Mouse (Mus musculus) gastrocnemius, postnatal 25 days (tissue): Measurements from ENCODE around the gene Serpinb6a. TPM values are rescaled to one million over a fixed set of nuclear protein-coding genes. Genes with fewer than 3 reads are reported as not detected.

Source experiments
- DNase-seq: peaks from one replicate; pipeline ENCODE4 v3.0.0; 2022
- long read RNA-seq, 2 experiments: library from polyadenylated mRNA; stranded (forward); transcript quantifications; one replicate each; pipeline ENCODE4 v2.0.0; 2021
- total RNA-seq, 2 experiments: library from RNA; stranded (reverse); gene quantifications; 1 replicate in 1 of 2; 2 replicates in 1 of 2; pipeline ENCODE4 v1.2.3; 2021

Serpinb6a gene
- total RNA-seq: 10 to 100 TPM; 90.9 to 96.4 TPM
- long read RNA-seq, experiment 1, transcript Serpinb6a-202 (7 exons, 1,547 nt): major isoform, 25 of 111 reads
- long read RNA-seq, experiment 1, partial matches to known transcripts: 45 of 111 reads
- long read RNA-seq, experiment 1, other reads (novel, unspliced or antisense): 39 of 111 reads
- long read RNA-seq, experiment 2, transcript Serpinb6a-202 (7 exons, 1,547 nt): major isoform, 20 of 109 reads
- long read RNA-seq, experiment 2, partial matches to known transcripts: 37 of 109 reads
- long read RNA-seq, experiment 2, other reads (novel, unspliced or antisense): 48 of 109 reads

GRCm38 (mm10) chr13:34002058-34003006, at the start of gene Serpinb6a, which contains the start of gene Ripk1:
TSS of gene Serpinb6a (minus strand) at chr13:34002794.
TSS of gene Ripk1 (plus strand) at chr13:34002363.
- peak; percentile 89 for DNase-seq

GRCm38 (mm10) chr13:34051692-34052091, 49.1 kb upstream of the Serpinb6a start:
- DNase-seq: no peak

GRCm38 (mm10) chr13:34050479-34050878, 47.9 kb upstream of the Serpinb6a start:
- no peak for DNase-seq

GRCm38 (mm10) chr13:34047526-34047925, 44.9 kb upstream of the Serpinb6a start:
- DNase-seq: no peak

- DNase-seq: peak; percentile 62
Measured at GRCm38 (mm10) chr13:34046421-34047012, 43.9 kb upstream of the Serpinb6a start.

- no peak for DNase-seq
Measured at GRCm38 (mm10) chr13:34045511-34046249, 43.1 kb upstream of the Serpinb6a start.

- DNase-seq: no peak
Measured at GRCm38 (mm10) chr13:34043716-34044393, 41.3 kb upstream of the Serpinb6a start.

- DNase-seq: no peak
Measured at GRCm38 (mm10) chr13:34040091-34040490, 37.5 kb upstream of the Serpinb6a start.

- DNase-seq: no peak
Measured at GRCm38 (mm10) chr13:34038901-34039341, 36.3 kb upstream of the Serpinb6a start.

- no peak for DNase-seq
Measured at GRCm38 (mm10) chr13:34038056-34038432, 35.5 kb upstream of the Serpinb6a start.

- peak; percentile 91 for DNase-seq
Measured at GRCm38 (mm10) chr13:34037172-34038055, 34.8 kb upstream of the Serpinb6a start, which contains the start of gene Bphl. TSS of gene Bphl (plus strand) at chr13:34037597.

GRCm38 (mm10) chr13:34036726-34037125, 34.1 kb upstream of the Serpinb6a start:
- no peak for DNase-seq

GRCm38 (mm10) chr13:34035424-34035823, 32.8 kb upstream of the Serpinb6a start:
- no peak for DNase-seq

- no peak for DNase-seq
Measured at GRCm38 (mm10) chr13:34032041-34032440, 29.4 kb upstream of the Serpinb6a start.

GRCm38 (mm10) chr13:34021998-34022397, 19.4 kb upstream of the Serpinb6a start:
- no peak for DNase-seq

- no peak for DNase-seq
Measured at GRCm38 (mm10) chr13:34018521-34018920, 15.9 kb upstream of the Serpinb6a start.

GRCm38 (mm10) chr13:34016927-34017569, 14.5 kb upstream of the Serpinb6a start:
- no peak for DNase-seq

GRCm38 (mm10) chr13:34007234-34007633, 4.6 kb upstream of the Serpinb6a start:
- no peak for DNase-seq

- DNase-seq: no peak
Measured at GRCm38 (mm10) chr13:34003058-34003457, 464 bp upstream of the Serpinb6a start.

GRCm38 (mm10) chr13:33995197-33995596, 7.4 kb downstream of the Serpinb6a start:
- peak; percentile 27 for DNase-seq
